Mouse (Mus musculus) thymus, adult 18-20 months (tissue): ENCODE data around the gene Supt16.

ENCODE experiments used
- DNase-seq, 2 experiments: peaks; one replicate each; pipeline ENCODE4 v3.0.0; 2022; ENCODE audit warnings: mixed read lengths in 2 of 2

Gene Supt16

DNA sequence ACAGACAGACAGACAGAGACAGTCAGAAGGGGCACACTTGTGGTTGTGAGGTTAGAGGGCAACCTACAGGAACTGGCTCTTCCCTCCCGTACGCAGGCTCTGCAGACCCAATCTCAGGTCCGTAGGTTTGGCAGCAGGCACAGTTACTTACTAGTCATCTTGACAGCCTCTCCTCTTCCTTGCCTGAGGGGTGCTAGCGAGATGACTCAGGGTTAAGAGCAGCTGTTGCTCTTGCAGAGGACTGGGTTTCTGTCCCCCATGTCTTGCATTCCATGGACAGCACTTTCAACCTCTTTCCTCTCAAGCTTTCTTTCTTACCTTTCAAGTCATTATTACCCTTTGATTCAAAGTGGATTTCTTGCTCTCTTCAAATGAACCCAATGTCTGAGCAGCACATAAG lies 53.1 kb downstream of the Supt16 start:
- no peak for DNase-seq

DNA sequence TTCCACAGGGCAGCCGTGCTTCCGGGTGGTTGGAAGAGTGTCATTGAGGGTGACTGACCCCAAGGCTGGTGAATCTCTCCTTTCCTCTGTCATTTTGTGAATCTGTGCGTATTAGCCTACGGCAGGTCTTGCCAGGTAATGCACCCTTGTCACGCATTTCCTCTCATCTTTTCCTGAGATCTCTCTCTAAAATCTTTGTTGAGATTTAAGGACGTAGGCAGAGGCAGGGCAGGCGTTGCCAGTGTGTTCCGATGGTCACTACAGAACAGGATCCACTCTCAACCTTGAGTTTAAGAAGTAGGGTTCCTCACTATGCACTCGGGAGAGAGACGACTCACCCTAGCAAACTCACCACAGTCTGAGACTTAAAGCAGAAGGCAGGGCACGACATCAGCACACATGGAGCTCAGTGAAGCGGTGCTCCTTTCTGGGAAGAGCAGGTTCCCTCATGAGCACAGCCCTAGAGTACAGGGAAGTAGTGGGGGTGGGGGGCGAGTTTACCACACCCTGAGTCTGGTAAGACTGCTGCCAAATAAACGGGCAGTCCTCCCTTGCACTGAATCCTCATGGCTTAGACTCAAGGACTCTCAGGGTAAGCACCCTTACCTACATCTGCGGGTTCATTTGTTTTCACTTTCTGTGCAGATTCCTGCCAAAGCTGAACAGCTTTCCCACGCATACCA lies 55.6 kb downstream of the Supt16 start:
- DNase-seq, result no peak

DNA sequence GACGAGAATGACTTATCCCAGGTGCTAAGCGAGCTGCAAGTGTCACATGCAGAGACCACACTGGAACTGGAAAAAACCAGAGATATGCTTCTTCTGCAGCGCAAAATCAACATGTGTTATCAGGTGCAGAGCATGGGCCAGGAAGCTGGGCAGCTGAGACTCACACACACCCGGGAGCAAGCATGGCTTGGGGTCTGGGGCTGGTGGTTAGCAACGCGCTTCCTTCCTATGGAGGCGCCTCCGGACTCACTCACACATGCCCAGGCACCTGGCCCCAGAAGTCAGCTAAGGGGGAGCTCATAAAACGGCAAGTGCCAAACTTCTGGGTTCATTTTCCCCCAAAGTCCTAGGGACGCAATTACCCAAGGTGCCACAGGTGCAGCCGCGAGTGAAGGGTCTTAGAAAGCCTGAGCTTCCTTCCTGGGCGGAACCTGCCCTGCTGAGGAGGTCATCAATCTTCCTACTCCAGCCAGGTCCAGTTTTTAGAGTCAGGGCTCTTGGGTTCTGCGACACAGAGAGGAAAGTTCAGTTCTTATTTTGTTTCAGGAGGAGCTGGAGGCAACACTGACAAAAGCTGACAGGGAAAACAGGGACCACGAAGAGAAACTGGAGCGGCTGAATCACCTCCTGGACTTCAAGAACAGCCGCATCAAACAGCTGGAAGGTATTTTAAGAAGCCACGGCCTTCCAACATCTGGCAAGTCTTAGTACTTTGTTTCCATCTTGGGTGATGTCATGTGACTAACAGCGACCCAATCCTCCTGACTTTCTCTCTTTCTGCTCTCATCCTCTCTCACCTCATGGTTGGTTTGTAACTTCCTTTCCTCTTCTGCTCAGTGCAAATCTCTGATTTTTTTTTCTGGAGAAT lies 56.4 kb downstream of the Supt16 start:
- DNase-seq, result peak; percentile 19 to 24

DNA sequence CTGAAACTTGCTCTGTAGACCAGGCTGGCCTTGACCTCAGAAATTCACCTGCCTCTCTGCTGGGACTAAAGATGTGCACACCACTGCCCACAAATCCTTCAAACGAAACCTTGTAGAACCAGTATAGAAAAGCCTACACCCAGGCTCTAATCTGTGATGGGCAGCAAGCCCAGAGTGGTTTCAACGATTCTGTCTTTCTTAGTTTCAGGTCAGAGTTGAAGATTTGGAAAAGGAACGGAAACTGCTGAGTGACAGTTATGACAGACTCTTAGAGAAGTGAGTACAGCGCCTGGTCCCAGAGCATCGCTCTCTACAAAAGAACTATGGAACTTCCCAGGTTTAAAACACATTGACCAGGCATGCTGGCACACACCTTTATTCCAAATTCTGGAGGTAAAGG lies 63.6 kb downstream of the Supt16 start:
- DNase-seq, result no peak

DNA sequence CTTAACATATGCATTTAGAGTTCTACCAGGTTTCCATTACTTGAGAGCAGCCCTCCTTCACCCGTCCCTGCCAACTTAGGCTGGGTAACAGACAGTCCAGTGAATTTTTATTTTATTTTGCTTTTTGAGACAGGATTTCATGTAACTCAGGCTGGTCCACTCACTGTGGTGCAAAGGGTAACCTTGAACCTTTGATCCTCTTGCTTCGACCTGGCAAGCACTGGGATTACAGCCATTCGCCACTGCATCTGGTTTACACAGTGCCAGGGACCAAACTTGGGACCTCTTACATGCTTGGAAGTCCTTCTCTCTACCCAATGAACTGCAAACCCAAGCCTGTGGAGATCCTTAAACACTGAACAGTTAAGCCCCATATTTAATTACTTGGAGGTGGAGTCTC lies 72.6 kb downstream of the Supt16 start:
- DNase-seq, result no peak

DNA sequence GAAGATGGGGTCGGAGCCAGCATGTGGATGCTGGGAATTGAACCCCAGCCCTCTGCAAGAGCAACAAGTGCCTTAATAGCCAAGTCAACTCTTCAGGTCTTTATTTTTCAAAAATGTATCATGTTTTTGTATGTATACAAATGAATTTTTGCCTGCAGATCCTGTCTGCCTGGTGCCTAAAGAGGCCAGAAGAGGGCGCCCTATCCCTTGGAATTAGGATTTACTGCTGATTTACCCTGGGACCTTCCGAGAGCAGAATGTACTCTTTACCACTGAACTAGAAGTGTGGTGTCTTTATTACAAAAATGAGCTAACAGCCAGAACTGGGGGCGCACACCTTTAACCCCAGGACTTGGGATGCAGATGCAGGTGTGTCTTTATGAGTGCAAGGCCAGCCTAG lies 73.3 kb downstream of the Supt16 start:
- peak in 1 of 2 experiments; percentile 31 for DNase-seq

DNA sequence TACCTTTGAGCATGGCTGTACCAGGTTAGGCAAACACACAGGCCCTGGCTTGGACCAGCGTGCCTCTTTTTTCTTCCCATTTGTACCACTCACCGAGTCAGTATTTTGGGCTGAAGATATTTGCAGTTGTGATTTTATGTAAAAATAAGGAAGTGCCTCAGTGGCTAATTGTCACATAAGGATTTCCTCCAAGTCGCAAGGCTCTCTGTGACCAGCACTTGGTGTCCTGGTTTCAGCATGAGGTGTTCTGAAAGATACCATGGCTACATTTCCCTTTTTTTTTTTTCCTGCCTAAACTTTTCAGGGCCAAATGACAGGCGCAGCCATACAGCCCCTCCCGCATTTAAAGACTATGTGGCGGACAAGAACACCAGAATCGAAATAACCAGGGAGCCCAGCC lies 77.0 kb downstream of the Supt16 start:
- no peak for DNase-seq

DNA sequence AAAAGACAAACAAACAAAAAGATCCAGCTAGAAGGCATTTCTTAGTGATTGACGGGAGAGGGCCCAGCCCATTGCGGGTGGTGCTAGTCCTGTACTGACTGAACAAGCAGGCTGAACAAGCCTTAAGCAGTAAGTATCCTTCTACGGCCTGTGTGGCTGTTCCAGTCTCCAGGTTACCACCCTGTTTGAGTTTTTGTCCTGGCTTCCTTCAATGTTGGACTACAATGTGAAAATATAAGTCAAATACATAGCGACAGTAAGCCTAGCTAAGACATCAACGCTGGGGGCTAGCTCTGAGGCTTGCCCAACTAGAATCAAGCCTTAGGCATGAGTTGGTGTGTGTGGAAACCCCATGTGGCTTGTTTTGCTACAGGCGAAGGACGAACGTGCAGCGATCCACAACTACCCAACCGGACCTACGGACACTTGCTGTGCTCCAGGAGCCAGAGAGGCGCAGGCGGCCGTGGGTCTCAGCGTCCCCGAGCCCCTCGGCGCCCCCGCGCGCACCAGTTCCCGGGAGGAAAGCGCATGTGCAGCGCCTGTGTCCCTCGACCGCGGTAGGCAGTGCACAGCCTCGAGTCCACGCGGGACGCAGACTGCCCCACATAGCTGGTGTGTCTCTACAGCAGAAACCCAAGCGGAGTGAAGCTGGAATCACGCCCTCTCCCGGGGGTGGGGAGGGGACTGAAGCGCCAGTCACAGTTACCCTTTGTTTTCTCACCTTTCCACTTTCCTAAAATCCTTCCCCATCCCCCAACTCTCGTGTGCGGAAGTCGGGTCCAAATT lies 78.2 kb downstream of the Supt16 start:
- peak; percentile 17 to 30 for DNase-seq

DNA sequence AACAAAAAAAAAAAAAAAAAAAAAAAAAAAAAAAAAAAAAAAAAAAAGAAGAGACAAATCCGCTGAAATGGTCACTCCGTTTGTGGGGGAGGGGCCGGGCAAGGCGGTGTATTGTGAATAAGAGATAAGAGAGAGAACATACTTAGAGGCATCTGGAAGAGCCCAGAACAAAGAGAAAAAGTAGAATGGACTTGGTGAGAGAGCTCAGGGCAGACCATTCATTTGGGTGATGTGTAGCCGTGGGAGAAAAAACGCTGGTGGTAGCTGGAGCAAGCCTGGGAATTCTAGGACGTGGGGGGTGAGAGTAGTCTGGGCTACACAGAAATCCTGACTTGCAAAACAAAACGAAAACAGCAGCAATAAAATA lies 78.8 kb downstream of the Supt16 start:
- DNase-seq, result no peak

DNA sequence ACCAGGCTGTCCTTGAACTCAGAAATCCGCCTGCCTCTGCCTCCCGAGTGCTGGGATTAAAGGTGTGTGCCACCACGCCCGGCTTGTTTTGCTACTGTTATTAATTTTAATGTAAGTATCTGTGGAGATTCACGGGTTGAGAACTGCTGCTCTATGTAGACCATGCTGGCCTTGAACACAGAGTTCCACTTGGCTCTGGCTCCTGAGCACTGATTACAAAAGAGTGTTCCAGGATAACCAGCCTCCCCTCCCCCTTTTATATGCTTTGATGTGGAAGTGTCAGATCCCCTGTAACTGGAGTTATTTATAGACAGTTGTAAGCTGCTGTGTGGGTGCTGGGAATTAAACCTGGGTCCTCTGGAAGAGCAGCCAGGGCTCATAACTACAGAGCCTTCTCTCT lies 80.0 kb downstream of the Supt16 start:
- no peak for DNase-seq

DNA sequence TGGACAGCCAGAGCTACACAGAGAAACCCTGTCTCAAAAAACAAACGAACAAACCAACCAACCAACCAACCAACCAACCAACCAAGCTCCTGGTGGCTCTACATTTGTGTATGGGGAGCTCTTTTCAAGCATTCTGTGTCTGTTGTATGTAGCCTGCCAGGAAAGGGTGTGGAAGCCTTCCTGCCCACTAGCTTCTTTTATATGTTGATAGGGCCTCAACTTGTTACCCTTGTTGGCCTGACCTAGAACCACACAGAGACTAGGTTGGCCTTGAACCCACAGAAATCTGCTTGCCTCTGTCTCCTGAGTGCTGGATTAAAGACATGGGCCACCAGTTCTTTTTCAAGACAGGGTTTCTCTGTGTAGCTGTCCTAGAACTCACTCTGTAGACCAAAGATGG lies 83.1 kb downstream of the Supt16 start:
- DNase-seq, result no peak
